Mouse (Mus musculus): Measurements from ENCODE around the gene Tmed9.
"Not testable (repeated sequence)": the region's sequence is repeated elsewhere in the genome, so short reads cannot be mapped to it uniquely, and the experiment has no call there.

Gene Tmed9

DNA sequence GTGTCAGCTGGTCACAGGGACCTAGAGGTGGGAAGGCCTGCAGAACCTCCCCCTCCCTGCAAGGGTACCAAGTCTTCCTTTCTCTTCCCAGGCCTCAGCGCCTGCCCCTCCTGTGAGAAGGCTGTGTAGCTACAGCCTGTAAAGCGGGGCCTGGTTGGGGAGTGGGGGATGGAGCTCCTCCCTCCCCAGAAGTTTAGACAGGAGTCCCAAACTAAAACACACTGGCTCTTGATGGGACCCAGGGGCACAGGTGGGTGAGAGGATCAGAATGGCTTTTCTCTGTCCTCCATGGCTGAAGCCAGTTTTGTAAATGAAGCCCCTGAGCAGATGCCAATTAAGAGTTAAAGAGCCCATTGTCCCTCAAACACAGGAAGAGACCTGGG is 34.1 kb downstream of the Tmed9 start:
- no peak for DNase-seq (ENCODE audit: inconsistent ontology term)

DNA sequence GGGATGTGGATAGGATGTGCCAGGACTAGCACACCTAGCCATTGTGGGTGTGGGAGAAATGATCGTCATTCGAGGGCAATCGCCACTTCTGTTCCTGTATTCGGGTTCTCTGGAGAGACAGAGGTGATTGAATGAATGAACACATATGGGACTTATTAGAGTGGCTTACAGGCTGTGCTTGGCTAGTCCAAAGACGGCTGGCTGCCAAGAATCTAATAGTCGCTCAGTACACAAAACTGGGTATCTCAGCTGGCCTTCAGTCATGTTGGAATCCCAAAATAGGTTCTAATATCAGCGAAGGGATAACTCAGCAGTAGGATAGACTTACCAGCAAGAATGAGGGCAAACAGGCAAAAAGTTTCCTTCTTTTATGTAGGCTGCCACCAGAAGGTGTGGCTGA is 38.5 kb downstream of the Tmed9 start:
- DNase-seq (ENCODE audit: inconsistent ontology term) = no peak

DNA sequence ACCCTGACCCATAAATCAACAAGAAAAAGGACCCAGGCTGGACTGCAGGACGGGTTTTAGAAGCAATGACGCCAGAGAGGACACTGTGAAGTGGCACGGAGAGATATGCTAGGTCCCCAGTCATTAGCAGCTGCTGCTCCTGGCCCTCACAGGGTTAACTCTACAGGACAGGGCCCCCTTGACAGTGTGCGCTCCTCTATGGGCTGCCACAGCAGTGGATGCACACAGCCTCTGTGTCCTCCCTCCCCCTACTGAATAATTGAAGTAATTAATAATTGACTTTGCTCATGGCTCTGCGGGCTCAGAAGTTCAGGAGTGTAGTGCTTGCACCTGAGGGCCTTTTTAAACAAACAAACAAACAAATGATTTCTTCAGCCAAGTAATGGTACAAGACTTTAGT is 39.9 kb downstream of the Tmed9 start:
- DNase-seq (ENCODE audit: inconsistent ontology term) = no peak

DNA sequence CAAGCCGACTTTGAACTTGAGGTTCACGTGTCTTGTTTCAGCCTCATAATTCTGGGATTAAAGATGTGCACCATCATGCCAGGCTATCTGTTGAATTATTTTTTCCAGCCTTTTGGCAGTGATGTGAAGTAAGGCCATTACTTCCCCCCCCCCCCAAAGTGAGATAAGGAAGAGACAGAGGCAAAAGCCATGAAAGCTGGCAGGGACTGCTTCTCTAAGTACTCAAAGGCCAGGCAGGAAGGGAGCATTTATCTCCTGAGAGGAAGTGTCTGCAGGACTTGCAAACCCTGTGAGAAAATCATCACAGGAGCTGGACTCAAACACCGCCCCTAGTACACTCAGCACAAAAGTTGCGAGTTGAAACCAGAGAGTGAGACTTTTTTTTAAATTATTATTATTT is 45.8 kb downstream of the Tmed9 start:
- no peak for DNase-seq (ENCODE audit: inconsistent ontology term)

DNA sequence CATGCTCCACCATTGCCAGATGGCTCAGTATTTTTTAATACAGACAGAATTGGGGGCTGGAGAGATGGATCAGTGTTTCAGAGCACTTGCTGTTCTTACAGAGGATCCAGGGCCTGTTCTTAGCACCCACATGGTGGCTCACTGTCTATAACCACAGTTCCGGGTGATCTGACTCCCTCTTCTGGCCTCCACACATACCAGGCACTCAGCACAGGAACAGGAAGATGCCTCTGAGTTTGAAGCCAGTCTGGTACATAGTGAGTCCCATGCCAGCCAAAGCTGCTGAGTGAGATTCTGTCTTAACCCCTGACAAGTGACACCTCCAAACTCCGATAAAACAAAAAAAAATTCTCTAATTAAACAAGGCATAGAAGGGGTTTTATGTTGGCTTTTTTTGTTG is 46.7 kb downstream of the Tmed9 start:
- no peak for DNase-seq (ENCODE audit: inconsistent ontology term)

DNA sequence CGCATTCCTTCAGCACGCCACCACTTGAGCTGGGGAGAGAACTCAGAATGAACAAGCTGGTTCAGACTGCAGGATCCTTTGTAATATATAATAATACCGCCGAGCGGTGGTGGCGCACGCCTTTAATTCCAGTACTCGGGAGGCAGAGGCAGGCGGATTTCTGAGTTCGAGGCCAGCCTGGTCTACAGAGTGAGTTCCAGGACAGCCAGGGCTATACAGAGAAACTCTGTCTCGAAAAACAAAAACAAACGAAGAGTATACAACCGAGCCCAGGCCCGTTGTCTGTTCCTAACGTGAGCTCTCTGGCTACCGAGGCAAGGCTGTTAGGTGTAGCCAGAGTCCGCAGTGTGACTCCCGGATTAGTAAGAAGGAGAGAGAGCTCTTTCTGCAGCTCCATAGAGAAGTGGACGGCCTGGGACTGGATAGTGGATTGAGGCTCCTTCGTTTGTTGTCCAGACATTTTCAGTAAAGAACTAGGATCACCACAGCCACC is 48.7 kb downstream of the Tmed9 start:
- DNase-seq (ENCODE audit: inconsistent ontology term) = not testable (repeated sequence)

DNA sequence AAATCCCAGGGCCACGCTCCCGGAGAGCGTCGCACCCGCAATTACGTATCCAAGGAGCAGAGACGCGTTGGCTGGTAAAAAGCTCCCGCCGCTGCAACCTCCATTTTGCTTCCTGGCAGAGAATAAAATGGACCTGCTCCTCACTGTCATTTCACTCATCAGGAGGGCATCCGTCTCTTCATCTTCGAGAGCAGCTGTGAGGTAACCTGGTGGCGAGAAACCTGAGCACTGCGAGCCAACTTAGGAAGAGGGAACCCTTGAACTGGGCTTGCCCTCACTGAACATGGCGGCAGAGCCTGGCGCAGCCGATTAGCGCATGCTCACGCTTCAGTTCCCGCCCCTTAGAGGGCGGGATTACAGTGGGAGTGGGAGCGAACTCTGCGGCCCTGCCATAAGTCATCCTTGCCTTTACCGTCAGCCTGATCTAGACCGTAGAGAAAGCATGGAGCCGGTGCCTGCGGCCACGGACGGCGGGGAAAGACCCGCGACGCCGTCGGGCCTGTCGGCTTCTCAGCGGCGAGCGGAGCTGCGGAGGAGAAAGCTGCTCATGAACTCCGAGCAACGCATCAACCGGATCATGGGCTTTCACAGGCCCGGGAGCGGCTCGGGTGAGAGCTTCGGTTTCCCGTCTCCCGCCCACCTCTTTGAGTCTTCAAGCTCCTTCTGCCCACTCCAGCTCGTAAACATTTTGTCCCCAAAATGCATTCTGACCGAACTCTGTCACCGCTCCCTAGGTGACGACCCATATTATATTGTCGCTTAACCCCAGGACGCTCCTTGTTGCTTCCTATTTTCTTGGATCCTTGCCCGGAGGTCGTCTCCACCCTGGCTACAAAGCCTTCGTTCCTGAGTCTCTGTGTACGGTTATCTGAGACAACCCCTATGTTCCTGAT is 49.4 kb downstream of the Tmed9 start, which contains the start of gene Caml:
TSS of gene Caml (plus strand) at position 357 of the 893 bp plus-strand sequence.
- DNase-seq (ENCODE audit: inconsistent ontology term) = peak; percentile 90

DNA sequence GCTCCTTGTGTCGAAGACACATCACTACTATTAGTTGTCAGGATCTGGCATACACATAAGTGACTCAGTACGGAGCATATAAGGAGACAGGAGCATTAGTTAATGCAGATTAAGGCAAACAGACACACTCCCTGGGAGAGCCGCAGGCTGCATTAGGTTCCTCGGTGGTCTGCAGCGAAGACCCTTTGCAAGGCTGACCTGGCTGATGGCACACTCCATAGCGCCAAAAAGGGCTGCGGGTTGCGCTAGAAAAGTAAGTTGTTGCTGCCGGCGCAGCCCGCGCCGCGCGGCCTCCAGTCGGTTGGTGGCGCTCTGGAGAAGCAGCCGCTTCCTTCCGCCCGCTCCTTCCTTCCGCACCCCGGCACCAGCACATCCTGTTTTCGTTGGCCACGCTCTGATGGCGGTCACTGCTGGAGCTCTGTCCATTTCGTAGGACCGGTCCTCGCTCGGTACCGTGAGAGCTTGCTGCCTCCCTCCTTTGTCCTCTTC is 61.2 kb downstream of the Tmed9 start, which contains the start of gene Ddx46:
TSS of gene Ddx46 (plus strand) at position 389 of the 489 bp plus-strand sequence.
- DNase-seq (ENCODE audit: inconsistent ontology term) = peak; percentile 91

DNA sequence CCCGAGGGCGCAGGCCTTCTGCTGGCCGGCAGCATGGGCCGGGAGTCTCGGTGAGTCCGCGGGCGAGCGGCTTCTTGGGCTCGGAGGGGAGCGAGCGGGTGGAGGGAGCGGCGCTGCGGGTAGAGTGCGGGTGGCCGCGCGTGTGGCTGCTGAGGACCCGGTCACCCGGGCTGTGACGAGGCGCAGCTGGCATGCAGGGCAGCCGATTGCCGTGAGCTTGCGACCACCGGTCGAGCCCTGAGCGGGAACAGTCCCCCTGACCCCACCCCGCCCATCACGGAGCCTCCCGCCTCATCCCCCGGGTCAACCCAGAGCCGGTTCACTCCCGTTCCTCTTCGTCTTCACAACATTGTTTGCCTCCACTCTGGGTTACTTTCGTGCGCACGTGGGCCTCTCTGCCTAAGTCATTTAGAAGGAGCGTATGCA is 61.6 kb downstream of the Tmed9 start:
- DNase-seq (ENCODE audit: inconsistent ontology term) = no peak

DNA sequence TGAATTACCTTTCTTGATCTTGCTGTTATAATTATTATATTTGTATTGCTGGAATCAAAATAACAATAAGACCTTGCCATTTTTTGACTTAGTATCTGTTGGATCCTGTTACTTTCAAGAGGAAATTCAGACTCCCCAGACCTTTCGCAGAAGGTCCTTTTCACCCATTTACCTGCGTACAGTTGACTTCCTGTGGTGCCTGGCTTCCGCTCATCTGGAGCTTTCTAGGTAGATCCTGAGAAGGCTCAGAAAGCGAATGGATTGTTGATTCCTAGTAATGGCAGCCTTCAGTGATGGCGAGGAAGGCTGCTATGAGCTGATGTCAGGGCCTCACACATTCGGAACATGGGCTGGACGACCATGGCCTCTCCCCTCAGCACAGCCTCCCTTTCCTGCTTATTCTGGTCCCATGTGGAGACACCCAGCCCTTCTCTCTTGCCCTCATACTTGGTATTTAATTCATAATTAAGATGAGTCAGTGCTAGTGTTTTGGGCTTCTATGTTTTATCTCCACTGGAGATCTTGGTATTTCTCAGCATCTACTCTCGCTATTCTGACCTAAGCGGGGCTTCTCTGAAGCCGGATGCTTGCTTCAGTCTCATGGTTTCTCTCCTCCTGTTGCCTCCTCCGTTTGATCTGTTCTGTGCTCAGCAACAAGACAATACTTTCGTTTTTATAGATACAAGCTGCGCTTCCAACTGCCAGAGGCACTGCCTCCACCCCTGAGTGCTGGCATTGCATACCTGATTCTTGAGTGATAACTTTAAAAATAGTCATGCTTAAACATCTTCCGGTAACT is 62.9 kb downstream of the Tmed9 start:
- DNase-seq (ENCODE audit: inconsistent ontology term) = no peak

DNA sequence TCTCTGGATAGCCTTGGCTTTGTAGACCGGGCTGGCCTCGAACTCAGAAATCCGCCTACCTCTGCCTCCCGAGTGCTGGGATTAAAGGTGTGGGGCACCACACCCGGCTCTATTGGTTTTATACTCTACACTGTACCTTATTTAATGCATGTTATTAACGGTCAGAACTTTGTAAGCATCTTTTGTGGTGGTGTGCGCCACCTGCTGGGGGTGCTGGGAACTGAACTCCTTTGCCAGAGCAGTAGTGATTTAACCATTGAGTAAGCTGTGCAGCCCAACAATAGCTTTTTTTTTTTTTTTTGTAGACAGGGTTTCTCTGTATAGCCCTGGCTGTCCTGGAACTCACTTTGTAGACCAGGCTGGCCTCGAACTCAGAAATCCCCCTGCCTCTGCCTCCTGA is 66.9 kb downstream of the Tmed9 start:
- peak; percentile 77 for DNase-seq (ENCODE audit: inconsistent ontology term)

DNA sequence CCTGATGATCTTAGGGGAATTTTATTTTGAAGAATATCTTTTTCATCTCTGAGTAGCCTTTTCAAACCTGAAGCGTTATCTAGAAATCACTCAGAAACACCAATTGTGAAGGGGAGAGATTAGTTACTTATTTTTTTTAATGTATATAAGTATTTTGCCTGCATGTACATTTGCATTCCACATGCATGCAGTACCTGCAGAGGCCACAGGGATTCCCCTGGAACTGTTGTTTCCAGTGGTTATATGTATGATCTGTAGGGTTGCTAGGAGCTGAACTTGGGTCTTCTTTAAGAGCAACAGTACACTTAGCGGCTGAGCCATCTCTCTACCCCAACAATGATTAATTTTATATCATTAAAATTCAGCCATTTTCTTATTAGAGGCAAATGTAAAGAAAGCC is 71.0 kb downstream of the Tmed9 start:
- DNase-seq (ENCODE audit: inconsistent ontology term) = no peak

Measured in Muller cell, postnatal 12 days (primary cell).